Mouse (Mus musculus): Measurements from ENCODE around the gene Olfr1489. TPM values are rescaled to one million over a fixed set of nuclear protein-coding genes. Genes with fewer than 3 reads are reported as not detected.
"Not testable (repeated sequence)": the region's sequence is repeated elsewhere in the genome, so short reads cannot be mapped to it uniquely, and the experiment has no call there.

Olfr1489 gene
- polyA plus RNA-seq (2015; fragmentation: Nextera tagmentation; extraction: Ambion mirVana): not detected in 2 replicates

DNA sequence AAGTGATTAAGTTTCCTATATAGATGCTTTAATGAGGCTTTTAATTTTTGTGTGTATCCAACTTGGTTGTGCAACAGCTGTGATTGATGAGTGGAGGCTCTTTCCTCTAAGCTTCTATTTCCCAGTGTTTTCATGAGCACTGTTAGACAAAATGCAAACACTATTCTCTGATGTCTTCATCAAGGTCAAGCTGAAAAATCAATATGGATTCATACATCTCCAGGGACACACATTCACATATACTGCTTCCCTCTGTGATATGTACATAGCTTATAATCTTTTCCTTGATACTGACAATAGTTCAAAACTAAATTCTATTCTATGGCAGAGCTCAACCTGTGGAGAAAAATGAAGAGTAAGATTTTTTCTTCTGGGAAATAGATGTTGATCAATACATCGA, at the start of gene Olfr1489:
Gene Olfr1489, plus strand, starts transcription at position 301 of the 400 bp plus-strand sequence.
- Histone ChIP-seq H3K27me3 (ENCODE audit: control insufficient read depth, insufficient read depth, low read length) (no peaks in the 10 kb centered on the region), H3K27ac (ENCODE audit: low read length) (no peak within 1 kb of the TSS), H3K9ac (ENCODE audit: low read length) (no peak within 1 kb of the TSS), H3K4me2 (ENCODE audit: low read depth, low read length) (no peak within 1 kb of the TSS), H3K9me3 (replicated peaks; ENCODE audit: control insufficient read depth, low read length) (0 out of 2 replicates have a peak, but pooled peaks cover 6% of the 10 kb centered on the region), H3K4me1 (ENCODE audit: control insufficient read depth, insufficient read depth, low read length) (no peaks in the 10 kb centered on the region), H3K4me3 (ENCODE audit: low read length) (no peak within 1 kb of the TSS), H3K36me3 (ENCODE audit: control insufficient read depth, insufficient read depth) (no peaks in the 10 kb centered on the region)
- 80% methylated on average over 1 of the region's 1 CpGs for WGBS
- no peak for ATAC-seq (replicated peaks; ENCODE audit: extremely low read depth, insufficient read depth, low FRiP score)

- H3K36me3 ChIP-seq (ENCODE audit: control insufficient read depth, insufficient read depth): no peaks in the 10 kb centered on the region
- H3K27ac ChIP-seq (ENCODE audit: low read length): no peak within 1 kb of the TSS
- H3K4me3 ChIP-seq (ENCODE audit: low read length): no peak within 1 kb of the TSS
- H3K4me2 ChIP-seq (ENCODE audit: low read depth, low read length): no peak within 1 kb of the TSS
- no peaks in the 10 kb centered on the region for H3K27me3 ChIP-seq (ENCODE audit: control insufficient read depth, insufficient read depth, low read length)
- no peaks in the 10 kb centered on the region for H3K4me1 ChIP-seq (ENCODE audit: control insufficient read depth, insufficient read depth, low read length)
- no peaks in the 10 kb centered on the region for H3K9me3 ChIP-seq (replicated peaks; ENCODE audit: control insufficient read depth, low read length)
- 81% methylated on average over 1 of the region's 1 CpGs for WGBS
- H3K9ac ChIP-seq (ENCODE audit: low read length): no peak within 1 kb of the TSS
- ATAC-seq (replicated peaks; ENCODE audit: extremely low read depth, insufficient read depth, low FRiP score): no peak
Observed at GRCm38 (mm10) chr19:13583211-13583610, 48.2 kb upstream of the Olfr1489 start, which contains the start of gene Olfr1484. TSS of gene Olfr1484 (plus strand) at chr19:13583511.

DNA sequence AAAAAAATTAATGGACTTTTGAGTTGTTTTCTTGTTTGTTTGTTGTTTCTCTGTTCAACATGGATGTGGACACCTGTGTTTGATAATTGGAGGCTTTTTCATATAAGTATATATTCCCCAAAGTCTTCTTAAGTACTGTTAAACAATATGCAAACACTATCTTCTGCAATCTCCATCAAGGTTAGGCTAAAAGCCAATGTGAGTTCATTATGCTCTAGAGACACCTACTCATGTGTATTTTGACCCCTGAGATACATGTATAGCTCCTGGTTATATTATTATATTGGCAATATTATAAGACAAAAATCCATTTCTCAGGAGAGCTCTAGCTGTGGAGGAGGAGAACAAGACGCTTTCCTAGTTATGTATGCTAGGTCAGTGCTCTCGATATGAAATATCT, 14.3 kb upstream of the Olfr1489 start, which contains the start of gene Olfr1487:
Gene Olfr1487, plus strand, starts transcription at position 301 of the 400 bp plus-strand sequence.
- H3K9me3 ChIP-seq (replicated peaks; ENCODE audit: control insufficient read depth, low read length): peaks cover 15% of the 10 kb centered on the region
- not testable (repeated sequence) for ATAC-seq (replicated peaks; ENCODE audit: extremely low read depth, insufficient read depth, low FRiP score); H3K9ac ChIP-seq (ENCODE audit: low read length); H3K27me3 ChIP-seq (ENCODE audit: control insufficient read depth, insufficient read depth, low read length); H3K27ac ChIP-seq (ENCODE audit: low read length); H3K4me3 ChIP-seq (ENCODE audit: low read length); H3K4me2 ChIP-seq (ENCODE audit: low read depth, low read length); H3K36me3 ChIP-seq (ENCODE audit: control insufficient read depth, insufficient read depth); H3K4me1 ChIP-seq (ENCODE audit: control insufficient read depth, insufficient read depth, low read length)
- WGBS: 84% methylated on average over 2 of the region's 2 CpGs

- H3K27ac ChIP-seq (ENCODE audit: low read length): no peak within 1 kb of the TSS
- no peaks in the 10 kb centered on the region for H3K27me3 ChIP-seq (ENCODE audit: control insufficient read depth, insufficient read depth, low read length)
- H3K4me2 ChIP-seq (ENCODE audit: low read depth, low read length): no peak within 1 kb of the TSS
- no peaks in the 10 kb centered on the region for H3K36me3 ChIP-seq (ENCODE audit: control insufficient read depth, insufficient read depth)
- no peak within 1 kb of the TSS for H3K9ac ChIP-seq (ENCODE audit: low read length)
- ATAC-seq (replicated peaks; ENCODE audit: extremely low read depth, insufficient read depth, low FRiP score): no peak
- 0 out of 2 replicates have a peak, but pooled peaks cover 4% of the 10 kb centered on the region for H3K9me3 ChIP-seq (replicated peaks; ENCODE audit: control insufficient read depth, low read length)
- 51% methylated on average over 1 of the region's 1 CpGs for WGBS
- no peaks in the 10 kb centered on the region for H3K4me1 ChIP-seq (ENCODE audit: control insufficient read depth, insufficient read depth, low read length)
- no peak within 1 kb of the TSS for H3K4me3 ChIP-seq (ENCODE audit: low read length)
Observed at GRCm38 (mm10) chr19:13650791-13651190, 19.4 kb downstream of the Olfr1489 start, which contains the start of gene Olfr1490. TSS of gene Olfr1490 (plus strand) at chr19:13651091.

Small RNA genes lying within 50 kb of the gene (microRNA-seq; reads per million reads assigned to microRNA genes)
- not detected for gene Gm22323
- not detected for gene Gm23931

Other genes with a start within 250 kb of the Olfr1489 start
- not detected in 2 replicates for gene Olfr1469, start 223.8 kb upstream of the Olfr1489 start, polyA plus RNA-seq (2015; fragmentation: Nextera tagmentation; extraction: Ambion mirVana)
- not detected in 2 replicates for gene Olfr1471, start 188.2 kb upstream of the Olfr1489 start, polyA plus RNA-seq (2015; fragmentation: Nextera tagmentation; extraction: Ambion mirVana)
- not detected in 2 replicates for gene Olfr1472, start 175.5 kb upstream of the Olfr1489 start, polyA plus RNA-seq (2015; fragmentation: Nextera tagmentation; extraction: Ambion mirVana)
- gene Olfr1474, start 162.1 kb upstream of the Olfr1489 start, polyA plus RNA-seq (2015; fragmentation: Nextera tagmentation; extraction: Ambion mirVana): not detected in 2 replicates
- not detected in 2 replicates for gene Olfr1475, start 151.4 kb upstream of the Olfr1489 start, polyA plus RNA-seq (2015; fragmentation: Nextera tagmentation; extraction: Ambion mirVana)
- not detected in 2 replicates for gene Olfr1477, start 131.1 kb upstream of the Olfr1489 start, polyA plus RNA-seq (2015; fragmentation: Nextera tagmentation; extraction: Ambion mirVana)
- gene Olfr1480, start 103.7 kb upstream of the Olfr1489 start, polyA plus RNA-seq (2015; fragmentation: Nextera tagmentation; extraction: Ambion mirVana): not detected in 2 replicates
- not detected in 2 replicates for gene Olfr1484, start 48.1 kb upstream of the Olfr1489 start, polyA plus RNA-seq (2015; fragmentation: Nextera tagmentation; extraction: Ambion mirVana)
- gene Olfr1487, start 14.2 kb upstream of the Olfr1489 start, polyA plus RNA-seq (2015; fragmentation: Nextera tagmentation; extraction: Ambion mirVana): not detected in 2 replicates
- gene Olfr1490, start 19.5 kb downstream of the Olfr1489 start, polyA plus RNA-seq (2015; fragmentation: Nextera tagmentation; extraction: Ambion mirVana): not detected in 2 replicates
- gene Olfr1491, start 65.6 kb downstream of the Olfr1489 start, polyA plus RNA-seq (2015; fragmentation: Nextera tagmentation; extraction: Ambion mirVana): not detected in 2 replicates
- gene Olfr1493-ps1, start 91.7 kb downstream of the Olfr1489 start, polyA plus RNA-seq (2015; fragmentation: Nextera tagmentation; extraction: Ambion mirVana): not detected in 2 replicates
- not detected in 2 replicates for gene Olfr1494, start 108.1 kb downstream of the Olfr1489 start, polyA plus RNA-seq (2015; fragmentation: Nextera tagmentation; extraction: Ambion mirVana)
- gene Olfr1495, start 133.0 kb downstream of the Olfr1489 start, polyA plus RNA-seq (2015; fragmentation: Nextera tagmentation; extraction: Ambion mirVana): not detected in 2 replicates
- not detected in 2 replicates for gene Olfr1496, start 146.3 kb downstream of the Olfr1489 start, polyA plus RNA-seq (2015; fragmentation: Nextera tagmentation; extraction: Ambion mirVana)
- gene Olfr1497, start 166.6 kb downstream of the Olfr1489 start, polyA plus RNA-seq (2015; fragmentation: Nextera tagmentation; extraction: Ambion mirVana): not detected in 2 replicates
- gene Olfr1499, start 187.8 kb downstream of the Olfr1489 start, polyA plus RNA-seq (2015; fragmentation: Nextera tagmentation; extraction: Ambion mirVana): not detected in 2 replicates
- gene Olfr1500, start 198.9 kb downstream of the Olfr1489 start, polyA plus RNA-seq (2015; fragmentation: Nextera tagmentation; extraction: Ambion mirVana): not detected in 2 replicates
- not detected in 2 replicates for gene Olfr1501, start 219.1 kb downstream of the Olfr1489 start, polyA plus RNA-seq (2015; fragmentation: Nextera tagmentation; extraction: Ambion mirVana)
- not detected in 2 replicates for gene Olfr1502, start 230.2 kb downstream of the Olfr1489 start, polyA plus RNA-seq (2015; fragmentation: Nextera tagmentation; extraction: Ambion mirVana)